Mouse (Mus musculus) limb, embryonic 11.5 days (tissue): ENCODE data around the gene Moxd2. TPM values are rescaled to one million over a fixed set of nuclear protein-coding genes. Genes with fewer than 3 reads are reported as not detected.

ENCODE experiments used
- ATAC-seq: fragments of 200-750 bp; cut with Nextera tagmentation; 2 replicates; pipeline ENCODE4 v1.8.0; 2017; ENCODE audit warnings: low read depth; ENCODE audit not compliant: insufficient number of reproducible peaks, low FRiP score, low TSS enrichment
- DNase-seq: peaks from one replicate; pipeline ENCODE4 v3.0.0-alpha.2; 2015; ENCODE audit warnings: low spot score
- H3K27ac ChIP-seq: fragments of 300-500 bp; sonication (generic); replicated peaks from 2 replicates; pipeline ENCODE4 v1.5.1; 2014; ENCODE audit warnings: low read depth, mild to moderate bottlenecking, low read length
- H3K27me3 ChIP-seq: fragments of 300-500 bp; sonication (generic); 2 replicates; pipeline ENCODE4 v1.6.1; 2014; ENCODE audit warnings: mild to moderate bottlenecking, low read length, mixed read lengths; ENCODE audit not compliant: control insufficient read depth, insufficient read depth
- H3K36me3 ChIP-seq: fragments of 300-500 bp; sonication (generic); 2 replicates; pipeline ENCODE4 v1.6.1; 2014; ENCODE audit warnings: mild to moderate bottlenecking, low read length, moderate library complexity, mixed read lengths; ENCODE audit not compliant: control insufficient read depth, insufficient read depth
- H3K4me1 ChIP-seq: fragments of 300-500 bp; sonication (generic); 2 replicates; pipeline ENCODE4 v1.6.1; 2014; ENCODE audit warnings: low read length, mixed read lengths; ENCODE audit not compliant: control insufficient read depth, insufficient read depth
- H3K4me2 ChIP-seq: fragments of 300-500 bp; sonication (generic); 2 replicates; pipeline ENCODE4 v1.6.1; 2014; ENCODE audit warnings: low read depth, mild to moderate bottlenecking, moderate library complexity; ENCODE audit not compliant: severe bottlenecking
- H3K4me3 ChIP-seq: fragments of 300-500 bp; sonication (generic); 2 replicates; pipeline ENCODE4 v1.5.1; 2014; ENCODE audit warnings: low read depth, low read length
- H3K9ac ChIP-seq: fragments of 300-500 bp; sonication (generic); 2 replicates; pipeline ENCODE4 v1.6.1; 2014; ENCODE audit warnings: mild to moderate bottlenecking, low read length
- H3K9me3 ChIP-seq: fragments of 300-500 bp; sonication (generic); 2 replicates; pipeline ENCODE4 v1.6.1; 2016; ENCODE audit warnings: low read length; ENCODE audit not compliant: control insufficient read depth
- WGBS: fragments of 180-500 bp; shearing (Covaris S2); extraction: QIAGEN DNeasy Blood & Tissue Kit; methylation state at CpG from one replicate; pipeline ENCODE4 v1.1.7; 2014; 5-methylcytosine and 5-hydroxymethylcytosine counted together
- polyA plus RNA-seq: library from polyadenylated mRNA; unstranded; fragments of >200 nt; fragmentation: Nextera tagmentation; extraction: Ambion mirVana; gene quantifications from 2 replicates; pipeline ENCODE4 v1.2.1, GENCODE M21; 2014

The Moxd2 gene
- not detected in 2 replicates for polyA plus RNA-seq

- Histone ChIP-seq H3K4me2 (no peak within 1 kb of the TSS), H3K9ac (no peak within 1 kb of the TSS), H3K27me3 (no peaks in the 10 kb centered on the region), H3K4me1 (no peaks in the 10 kb centered on the region), H3K4me3 (no peak within 1 kb of the TSS), H3K9me3 (no peaks in the 10 kb centered on the region), H3K27ac (no peak within 1 kb of the TSS), H3K36me3 (no peaks in the 10 kb centered on the region)
- no peak for ATAC-seq
- DNase-seq, result no peak
- WGBS, result 84% methylated on average over 3 of the region's 3 CpGs
Observed at GRCm38 (mm10) chr6:40887394-40887793, at the start of gene Moxd2. Gene Moxd2, minus strand, starts transcription at chr6:40887494.

GRCm38 (mm10) chr6:40919954-40920353 lies 32.7 kb upstream of the Moxd2 start:
- no peaks in the 10 kb centered on the region for H3K4me1 ChIP-seq
- no peaks in the 10 kb centered on the region for H3K27me3 ChIP-seq
- H3K36me3 ChIP-seq, result no peaks in the 10 kb centered on the region
- no peak overlapping the region for H3K4me3 ChIP-seq
- 77% methylated on average over 4 of the region's 4 CpGs for WGBS
- no peaks in the 10 kb centered on the region for H3K9me3 ChIP-seq
- DNase-seq, result no peak
- no peak overlapping the region for H3K27ac ChIP-seq
- ATAC-seq, result no peak
- no peak overlapping the region for H3K4me2 ChIP-seq
- no peak overlapping the region for H3K9ac ChIP-seq

- Histone ChIP-seq H3K4me3 (no peak within 1 kb of the TSS), H3K4me1 (no peaks in the 10 kb centered on the region), H3K27me3 (no peaks in the 10 kb centered on the region), H3K9ac (no peak within 1 kb of the TSS), H3K9me3 (no peaks in the 10 kb centered on the region), H3K27ac (no peak within 1 kb of the TSS), H3K4me2 (no peak within 1 kb of the TSS), H3K36me3 (no peaks in the 10 kb centered on the region)
- ATAC-seq (no peak), DNase-seq (no peak)
Observed at GRCm38 (mm10) chr6:40900287-40900686, 13.0 kb upstream of the Moxd2 start, which contains the start of gene Prss58. Gene Prss58, minus strand, starts transcription at chr6:40900387.

GRCm38 (mm10) chr6:40894716-40895115 lies 7.4 kb upstream of the Moxd2 start:
- H3K9ac ChIP-seq, result no peak overlapping the region
- no peaks in the 10 kb centered on the region for H3K9me3 ChIP-seq
- no peak overlapping the region for H3K4me3 ChIP-seq
- H3K27me3 ChIP-seq, result no peaks in the 10 kb centered on the region
- no peak overlapping the region for H3K4me2 ChIP-seq
- H3K4me1 ChIP-seq, result no peaks in the 10 kb centered on the region
- 89% methylated on average over 1 of the region's 1 CpGs for WGBS
- no peak overlapping the region for H3K27ac ChIP-seq
- ATAC-seq (no peak), DNase-seq (no peak)
- H3K36me3 ChIP-seq, result no peaks in the 10 kb centered on the region

- Histone ChIP-seq H3K4me1 (no peaks in the 10 kb centered on the region), H3K4me3 (no peak overlapping the region), H3K27ac (no peak overlapping the region), H3K9me3 (no peaks in the 10 kb centered on the region), H3K4me2 (no peak overlapping the region), H3K9ac (no peak overlapping the region), H3K36me3 (no peaks in the 10 kb centered on the region), H3K27me3 (no peaks in the 10 kb centered on the region)
- DNase-seq, result peak; percentile 47
- ATAC-seq, result no peak
- 41% methylated on average over 7 of the region's 7 CpGs for WGBS
Observed at GRCm38 (mm10) chr6:40893577-40893976, 6.3 kb upstream of the Moxd2 start.

DNA sequence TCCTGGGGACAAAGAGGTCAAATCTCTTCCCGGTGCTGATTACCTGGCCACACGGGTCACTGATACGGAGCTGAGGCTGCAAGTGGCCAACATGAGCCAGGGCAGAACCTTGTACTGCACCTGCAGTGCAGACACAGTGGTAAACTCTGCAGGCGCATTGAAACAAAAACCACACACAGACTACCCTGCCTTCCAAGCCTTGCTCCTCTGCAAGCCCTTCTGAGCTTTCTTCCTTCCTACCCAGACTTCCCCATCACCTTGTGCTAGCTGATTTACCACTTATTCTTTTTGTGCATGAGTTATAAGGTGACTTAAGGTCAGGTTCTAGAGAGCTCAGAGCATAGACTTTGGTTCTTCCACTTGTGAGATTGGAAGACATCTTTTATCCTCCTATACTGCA lies 4.5 kb upstream of the Moxd2 start:
- no peak overlapping the region for H3K4me2 ChIP-seq
- no peak overlapping the region for H3K4me3 ChIP-seq
- no peaks in the 10 kb centered on the region for H3K9me3 ChIP-seq
- no peaks in the 10 kb centered on the region for H3K36me3 ChIP-seq
- WGBS, result 90% methylated on average over 4 of the region's 4 CpGs
- no peak for ATAC-seq
- H3K27me3 ChIP-seq, result no peaks in the 10 kb centered on the region
- H3K27ac ChIP-seq, result no peak overlapping the region
- no peak for DNase-seq
- H3K4me1 ChIP-seq, result no peaks in the 10 kb centered on the region
- H3K9ac ChIP-seq, result no peak overlapping the region

- H3K4me2 ChIP-seq, result no peak overlapping the region
- WGBS, result 78% methylated on average over 1 of the region's 1 CpGs
- no peak overlapping the region for H3K9ac ChIP-seq
- H3K36me3 ChIP-seq, result no peaks in the 10 kb centered on the region
- H3K4me3 ChIP-seq, result no peak overlapping the region
- H3K27ac ChIP-seq, result no peak overlapping the region
- no peaks in the 10 kb centered on the region for H3K27me3 ChIP-seq
- DNase-seq (no peak), ATAC-seq (no peak)
- no peaks in the 10 kb centered on the region for H3K4me1 ChIP-seq
- H3K9me3 ChIP-seq, result no peaks in the 10 kb centered on the region
Observed at GRCm38 (mm10) chr6:40890973-40891372, 3.7 kb upstream of the Moxd2 start.

GRCm38 (mm10) chr6:40845283-40845682 lies 42.0 kb downstream of the Moxd2 start:
- H3K9ac ChIP-seq, result no peak overlapping the region
- H3K4me1 ChIP-seq, result no peaks in the 10 kb centered on the region
- H3K4me3 ChIP-seq, result no peak overlapping the region
- no peaks in the 10 kb centered on the region for H3K27me3 ChIP-seq
- no peak for ATAC-seq
- H3K4me2 ChIP-seq, result no peak overlapping the region
- H3K27ac ChIP-seq, result no peak overlapping the region
- H3K36me3 ChIP-seq, result no peaks in the 10 kb centered on the region
- DNase-seq, result no peak
- H3K9me3 ChIP-seq, result no peaks in the 10 kb centered on the region
